Mouse (Mus musculus): ENCODE results near the gene Fmnl2. TPM values are rescaled to one million over a fixed set of nuclear protein-coding genes. Genes with fewer than 3 reads are reported as not detected.

The Fmnl2 gene
- total and polyA plus RNA-seq, 3 experiments, result 0.42 to 2.8 (median 2.1) TPM

GRCm38 (mm10) chr2:53082045-53082444 is 224.4 kb downstream of the Fmnl2 start:
- Histone ChIP-seq H3K4me3 (replicated peaks in 1 of 3; ENCODE audit: low read depth in 2 of 3, low read length in 2 of 3, poor library complexity in 1 of 3) (no peak overlapping the region), H3K27me3 (replicated peaks) (no peaks in the 10 kb centered on the region), H3K9me3 (replicated peaks; ENCODE audit: low read length) (no peaks in the 10 kb centered on the region), H3K4me1 (ENCODE audit: control insufficient read depth in 1 of 2, insufficient read depth in 2 of 2) (peaks cover 0 to 4% of the 10 kb centered on the region in 2 experiments; a peak in 1 of 4 replicates), H3K36me3 (replicated peaks in 1 of 2; ENCODE audit: control insufficient read depth in 1 of 2, insufficient read depth in 1 of 2, low read length in 1 of 2) (no peaks in the 10 kb centered on the region), H3K4me2 (ENCODE audit: insufficient read depth, low read depth, poor library complexity, severe bottlenecking) (no peak overlapping the region), H3K79me2 (replicated peaks; ENCODE audit: control insufficient read depth, extremely low read depth, insufficient read depth, poor library complexity, severe bottlenecking) (no peaks in the 10 kb centered on the region), H3K9ac (ENCODE audit: insufficient read depth, low read depth) (no peak overlapping the region), H3K27ac (ENCODE audit: insufficient read depth, low read depth) (no peak overlapping the region)
- in situ Hi-C loops (cut with MboI; ENCODE audit: low pct_ligation_motif_present, low pct_unique_long_range_greater_than_20kb, low sequenced_read_pairs) (loop anchor here (25.0 kb wide), 1 partner anchor 445 kb away; no protein-coding TSS in a partner anchor), dilution Hi-C loops (cut with MboI; ENCODE audit: extremely low pct_ligation_motif_present, extremely low pct_unique_long_range_greater_than_20kb, low sequenced_read_pairs) (no loop called here)
- DNase-seq (ENCODE audit: extremely low read depth), result no peak
- TF ChIP-seq E2F4 (IDR thresholded peaks at IDR 0.05; ENCODE audit: insufficient replicate concordance, low read depth, low read length) (no peak), TCF12 (IDR thresholded peaks at IDR 0.05; ENCODE audit: low read depth, low read length) (no peak), POLR2A (IDR thresholded peaks at IDR 0.05; ENCODE audit: low read depth, low read length) (no peak), ZKSCAN1 (IDR thresholded peaks at IDR 0.05; ENCODE audit: borderline replicate concordance, low read depth, low read length) (no peak), USF2 (conservative IDR thresholded peaks at IDR 0.05; ENCODE audit: low read depth, low read length) (no peak), USF1 (IDR thresholded peaks at IDR 0.05; ENCODE audit: low read depth, low read length) (no peak), NELFE (IDR thresholded peaks at IDR 0.05; ENCODE audit: low read depth, low read length) (no peak), CTCF (conservative IDR thresholded peaks at IDR 0.05 in 1 of 2, IDR thresholded peaks at IDR 0.05 in 1 of 2; ENCODE audit: low read depth in 2 of 2, low read length in 2 of 2) (no peak), RCOR1 (conservative IDR thresholded peaks at IDR 0.05; ENCODE audit: low read depth, low read length) (no peak), POLR2AphosphoS2 (IDR thresholded peaks at IDR 0.05; ENCODE audit: low read depth, low read length) (no peak), TBP (conservative IDR thresholded peaks at IDR 0.05; ENCODE audit: low read depth, low read length) (no peak), ZNF384 (IDR thresholded peaks at IDR 0.05; ENCODE audit: low read depth, low read length) (no peak), JUN (IDR thresholded peaks at IDR 0.05; ENCODE audit: insufficient read depth, low read depth, low read length) (no peak), UBTF (IDR thresholded peaks at IDR 0.05; ENCODE audit: low read depth, low read length) (no peak), ELF1 (IDR thresholded peaks at IDR 0.05; ENCODE audit: low read depth, low read length) (no peak)

- Histone ChIP-seq H3K9ac (ENCODE audit: insufficient read depth, low read depth) (no peak overlapping the region), H3K36me3 (replicated peaks in 1 of 2; ENCODE audit: control insufficient read depth in 1 of 2, insufficient read depth in 1 of 2, low read length in 1 of 2) (no peaks in the 10 kb centered on the region), H3K4me2 (ENCODE audit: insufficient read depth, low read depth, poor library complexity, severe bottlenecking) (no peak overlapping the region), H3K27me3 (replicated peaks) (no peaks in the 10 kb centered on the region), H3K4me1 (ENCODE audit: control insufficient read depth in 1 of 2, insufficient read depth in 2 of 2) (peaks cover 0 to 4% of the 10 kb centered on the region in 2 experiments; a peak in 1 of 4 replicates), H3K79me2 (replicated peaks; ENCODE audit: control insufficient read depth, extremely low read depth, insufficient read depth, poor library complexity, severe bottlenecking) (no peaks in the 10 kb centered on the region), H3K9me3 (replicated peaks; ENCODE audit: low read length) (no peaks in the 10 kb centered on the region), H3K27ac (ENCODE audit: insufficient read depth, low read depth) (no peak overlapping the region), H3K4me3 (replicated peaks in 1 of 3; ENCODE audit: low read depth in 2 of 3, low read length in 2 of 3, poor library complexity in 1 of 3) (no peak overlapping the region)
- TF ChIP-seq TBP (conservative IDR thresholded peaks at IDR 0.05; ENCODE audit: low read depth, low read length), result no peak
- no peak for TF ChIP-seq ZNF384 (IDR thresholded peaks at IDR 0.05; ENCODE audit: low read depth, low read length)
- TF ChIP-seq MAZ (IDR thresholded peaks at IDR 0.05; ENCODE audit: low read depth, low read length), result no peak
- no peak for TF ChIP-seq CHD2 (IDR thresholded peaks at IDR 0.05; ENCODE audit: low read length)
- TF ChIP-seq NELFE (IDR thresholded peaks at IDR 0.05; ENCODE audit: low read depth, low read length), result no peak
- no peak for TF ChIP-seq MXI1 (IDR thresholded peaks at IDR 0.05; ENCODE audit: low read depth, low read length)
- TF ChIP-seq NRF1 (IDR thresholded peaks at IDR 0.05; ENCODE audit: low read depth, low read length), result no peak
- TF ChIP-seq MEF2A (IDR thresholded peaks at IDR 0.05; ENCODE audit: borderline replicate concordance, low read depth, low read length), result no peak
- TF ChIP-seq JUND (conservative IDR thresholded peaks at IDR 0.05; ENCODE audit: low read depth, low read length), result no peak
- no peak for TF ChIP-seq E2F4 (IDR thresholded peaks at IDR 0.05; ENCODE audit: insufficient replicate concordance, low read depth, low read length)
- TF ChIP-seq IRF4 (IDR thresholded peaks at IDR 0.05; ENCODE audit: low read depth, low read length), result no peak
- TF ChIP-seq JUN (IDR thresholded peaks at IDR 0.05; ENCODE audit: insufficient read depth, low read depth, low read length), result no peak
- no peak for TF ChIP-seq RCOR1 (conservative IDR thresholded peaks at IDR 0.05; ENCODE audit: low read depth, low read length)
- no peak for TF ChIP-seq MAX (IDR thresholded peaks at IDR 0.05; ENCODE audit: low read length)
- TF ChIP-seq ELF1 (IDR thresholded peaks at IDR 0.05; ENCODE audit: low read depth, low read length), result no peak
- no peak for TF ChIP-seq BHLHE40 (IDR thresholded peaks at IDR 0.05; ENCODE audit: low read depth, low read length)
- in situ Hi-C loops (cut with MboI; ENCODE audit: low pct_ligation_motif_present, low pct_unique_long_range_greater_than_20kb, low sequenced_read_pairs) (loop anchor here (25.0 kb wide), 1 partner anchor 445 kb away; no protein-coding TSS in a partner anchor), dilution Hi-C loops (cut with MboI; ENCODE audit: extremely low pct_ligation_motif_present, extremely low pct_unique_long_range_greater_than_20kb, low sequenced_read_pairs) (no loop called here)
- no peak for DNase-seq (ENCODE audit: extremely low read depth)
Observed at GRCm38 (mm10) chr2:53082501-53082900, 224.8 kb downstream of the Fmnl2 start.

Data from CH12.LX (cell line).